8 mouse cellular contexts compared by ENCODE assay signal in genomic region chr2:124612276-124612675, GRCm38 (mm10).
DNase-seq lines count a peak whose midpoint lies in the region; ATAC-seq and TF ChIP-seq lines count a peak whose summit lies in the region.

No protein-coding gene starts in this region.

- peak overlapping the region; percentile 96 for H3K4me3 ChIP-seq in gastrocnemius, adult 2 months
- H3K4me3 ChIP-seq in heart, embryonic 15.5 days: peak overlapping the region; percentile 92

- ATAC-seq in heart, embryonic 15.5 days (replicated peaks; ENCODE audit: insufficient number of reproducible peaks, insufficient read depth, low FRiP score, low read depth): no peak

- H3K27me3 ChIP-seq in heart, embryonic 15.5 days: no peaks in the 10 kb centered on the region

- H3K9ac ChIP-seq in heart, embryonic 15.5 days: peak overlapping the region; percentile 95

- H3K4me1 ChIP-seq in heart, embryonic 15.5 days (replicated peaks): peaks cover 66% of the 10 kb centered on the region

- peak overlapping the region; percentile 98 for H3K27ac ChIP-seq in gastrocnemius, adult 2 months
- peak overlapping the region; percentile 98 for H3K27ac ChIP-seq in heart, embryonic 15.5 days

- no peaks in the 10 kb centered on the region for H3K36me3 ChIP-seq in heart, embryonic 15.5 days

- TF ChIP-seq CTCF in gastrocnemius, adult 2 months (IDR thresholded peaks at IDR 0.05): no peak

- 26% methylated on average over 6 of the region's 6 CpGs for WGBS in heart, embryonic 15.5 days

- H3K9me3 ChIP-seq in heart, embryonic 15.5 days (replicated peaks): no peaks in the 10 kb centered on the region

- intact Hi-C loops in gastrocnemius, adult 2 months (cut with DNase I): loop anchor here (5.0 kb wide), 2 partner anchors 45 to 160 kb away; no protein-coding TSS in a partner anchor

- no peak for DNase-seq in gastrocnemius, adult 2 months
- DNase-seq in gastrocnemius, postnatal 10 days: no peak
- DNase-seq in cerebellum, adult 11-12 months: peak; percentile 72
- DNase-seq in lung, postnatal 10 days: peak; percentile 40
- DNase-seq in urinary bladder, postnatal 10 days (ENCODE audit: low spot score): no peak
- no peak for DNase-seq in right cerebral cortex, postnatal 36 days (ENCODE audit: low spot score in 2 of 2)
- no peak for DNase-seq in spleen, postnatal 36 days (ENCODE audit: low spot score in 2 of 2)

- H3K4me2 ChIP-seq in heart, embryonic 15.5 days: peak overlapping the region; percentile 69

Comparison
In these comparisons a context has a peak if more than half of its experiments do, and no peak if none do; other contexts are left out.
1. DNase-seq: peak in cerebellum, adult 11-12 months (single experiment) and lung, postnatal 10 days (single experiment); none in gastrocnemius, adult 2 months (single experiment), gastrocnemius, postnatal 10 days (single experiment), urinary bladder, postnatal 10 days (single experiment), right cerebral cortex, postnatal 36 days (0 of 2) and spleen, postnatal 36 days (0 of 2).